Mouse (Mus musculus): ENCODE measurements around the gene Pi4k2b. TPM values are rescaled to one million over a fixed set of nuclear protein-coding genes. Genes with fewer than 3 reads are reported as not detected.

Gene Pi4k2b
- 21.7 TPM for polyA plus RNA-seq (2014; fragmentation: Illumina TruSeq; extraction: RNeasy Lipid Tissue Mini Kit (QIAGEN cat#74804); ENCODE audit: low read depth, low replicate concordance)

GRCm38 (mm10) chr5:52741391-52742111 is at the start of gene Pi4k2b:
Pi4k2b (plus strand) TSS chr5:52741574.

DNA sequence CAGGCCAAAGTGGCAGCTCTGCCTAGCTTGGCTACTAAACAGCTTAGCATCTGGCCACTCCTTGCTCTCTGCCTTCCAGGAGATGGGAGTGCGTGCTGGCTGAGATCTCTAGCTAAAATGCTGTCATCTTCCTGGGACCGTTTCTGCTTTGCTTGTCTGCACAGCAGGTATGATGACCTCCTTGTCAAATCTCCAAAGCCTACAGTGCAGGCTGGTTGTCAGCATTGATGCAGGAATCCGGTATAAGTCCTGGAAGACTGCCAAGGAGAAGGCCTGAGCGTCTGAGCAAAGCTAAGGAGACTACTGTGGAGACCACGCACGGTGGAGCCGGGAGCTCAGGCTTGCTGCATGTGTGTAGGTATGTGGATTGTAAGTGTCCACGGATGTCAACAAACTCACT is 33.9 kb downstream of the Pi4k2b start, which contains the start of gene Zcchc4:
Zcchc4 (plus strand) TSS at position 173 of the 400 bp plus-strand sequence.

Other genes starting within 250 kb of the Pi4k2b start
- 0.64 TPM for gene Lgi2, start 175.1 kb upstream of the Pi4k2b start, polyA plus RNA-seq (2014; fragmentation: Illumina TruSeq; extraction: RNeasy Lipid Tissue Mini Kit (QIAGEN cat#74804); ENCODE audit: low read depth, low replicate concordance)
- 31.3 TPM for gene Sepsecs, start 71.9 kb upstream of the Pi4k2b start, polyA plus RNA-seq (2014; fragmentation: Illumina TruSeq; extraction: RNeasy Lipid Tissue Mini Kit (QIAGEN cat#74804); ENCODE audit: low read depth, low replicate concordance)
- 22.0 TPM for gene Zcchc4, start 33.8 kb downstream of the Pi4k2b start, polyA plus RNA-seq (2014; fragmentation: Illumina TruSeq; extraction: RNeasy Lipid Tissue Mini Kit (QIAGEN cat#74804); ENCODE audit: low read depth, low replicate concordance)
- 185 TPM for gene Anapc4, start 92.4 kb downstream of the Pi4k2b start, polyA plus RNA-seq (2014; fragmentation: Illumina TruSeq; extraction: RNeasy Lipid Tissue Mini Kit (QIAGEN cat#74804); ENCODE audit: low read depth, low replicate concordance)

Data from adrenal gland, adult 10 weeks (tissue).